Mouse (Mus musculus) spleen, postnatal 10 days (tissue): ENCODE results near the gene Znhit2.

Source experiments
- DNase-seq, 2 experiments: peaks; one replicate each; pipeline ENCODE4 v3.0.0; 2021 to 2022; ENCODE audit warnings: low spot score in 2 of 2

Gene Znhit2

DNA sequence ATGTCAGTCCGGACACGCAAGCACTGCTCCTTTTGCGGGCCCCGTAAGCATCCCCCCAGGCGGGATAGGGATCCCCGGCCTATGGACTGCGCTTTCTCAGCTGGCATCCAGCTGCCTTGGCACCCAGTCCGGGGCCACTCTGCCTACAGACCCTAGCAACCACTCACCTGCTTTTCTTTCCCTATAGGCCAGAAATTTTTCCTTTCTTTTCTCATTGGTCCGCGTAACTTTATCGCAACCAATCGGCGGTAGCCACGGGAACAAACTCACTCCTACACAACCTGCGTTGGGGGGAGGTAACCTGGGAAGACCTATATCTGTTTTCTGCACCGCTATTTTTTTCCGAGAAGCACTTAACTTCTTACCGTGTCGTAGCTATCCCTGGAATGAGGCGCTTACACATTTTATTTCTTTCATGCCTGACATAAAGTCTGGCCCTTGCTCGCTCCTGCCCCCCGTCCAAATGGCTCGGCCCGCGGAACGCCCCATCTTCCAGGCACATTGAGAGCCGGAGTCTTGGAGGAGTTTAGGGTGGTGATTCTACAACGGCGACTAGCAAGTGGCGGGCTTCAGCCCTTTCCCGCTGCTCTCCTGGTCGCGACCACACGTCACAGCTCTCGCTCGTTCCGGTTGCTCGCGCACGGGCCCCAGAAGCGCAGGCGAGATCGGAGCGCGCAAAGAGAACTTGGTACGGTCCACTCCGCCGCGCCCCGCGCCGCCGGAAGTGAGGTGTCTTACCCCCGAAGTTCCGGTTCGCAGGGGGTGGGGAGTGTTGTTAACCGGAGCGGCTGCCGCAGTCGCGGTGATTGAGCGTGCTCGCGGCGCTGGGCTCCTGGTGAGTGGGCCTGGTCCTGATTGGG, 14.5 kb upstream of the Znhit2 start, which contains the start of gene Syvn1:
Syvn1 (plus strand) TSS at position 283 of the 860 bp plus-strand sequence.
- DNase-seq: peak; percentile 89 to 93

DNA sequence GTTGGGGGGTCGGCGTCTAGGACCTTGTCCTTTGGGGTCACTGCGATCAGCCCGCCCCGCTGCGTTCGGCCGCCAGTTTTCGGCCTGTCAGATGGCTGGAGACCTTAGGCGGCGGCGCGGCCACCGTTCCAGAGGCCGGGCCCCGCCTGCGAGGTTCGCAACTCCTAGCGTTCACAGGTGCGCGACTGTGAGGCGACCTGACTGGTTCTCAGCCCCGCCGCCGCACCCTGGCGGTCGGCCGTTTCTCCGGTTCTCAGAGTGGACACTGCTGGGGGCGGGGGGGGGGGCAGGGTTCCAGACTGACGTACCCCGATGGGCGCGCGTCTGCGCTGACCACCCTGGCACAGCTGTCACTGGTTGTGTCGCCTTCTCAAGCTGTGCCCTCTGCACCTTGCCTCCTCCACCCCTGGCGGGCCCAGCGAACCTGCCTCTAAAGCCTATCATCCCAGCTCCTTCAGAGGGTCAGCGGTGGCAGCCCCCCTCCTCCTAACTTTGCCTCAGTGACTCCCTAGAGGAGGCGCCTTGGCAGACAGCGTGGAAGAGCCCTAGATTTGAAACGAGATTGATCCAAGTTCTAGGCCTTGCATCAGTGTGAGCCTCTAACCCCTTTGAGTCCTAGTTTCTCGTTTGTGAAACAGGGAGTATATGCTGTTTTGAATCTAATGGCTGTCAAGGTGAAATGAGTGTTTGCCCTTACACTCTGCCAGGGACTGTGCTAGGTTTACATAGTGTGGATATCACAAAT, 13.7 kb upstream of the Znhit2 start:
- no peak for DNase-seq

DNA sequence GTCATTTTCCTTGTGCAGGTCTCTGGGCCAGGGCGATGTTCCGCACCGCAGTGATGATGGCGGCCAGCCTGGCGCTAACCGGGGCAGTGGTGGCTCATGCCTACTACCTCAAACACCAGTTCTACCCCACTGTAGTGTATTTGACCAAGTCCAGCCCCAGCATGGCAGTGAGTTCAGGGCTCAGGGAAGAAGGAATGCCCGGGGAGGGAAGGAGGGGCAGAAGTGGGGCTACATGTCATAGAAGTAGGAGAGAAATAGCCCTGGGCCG, 13.2 kb upstream of the Znhit2 start:
- no peak for DNase-seq

DNA sequence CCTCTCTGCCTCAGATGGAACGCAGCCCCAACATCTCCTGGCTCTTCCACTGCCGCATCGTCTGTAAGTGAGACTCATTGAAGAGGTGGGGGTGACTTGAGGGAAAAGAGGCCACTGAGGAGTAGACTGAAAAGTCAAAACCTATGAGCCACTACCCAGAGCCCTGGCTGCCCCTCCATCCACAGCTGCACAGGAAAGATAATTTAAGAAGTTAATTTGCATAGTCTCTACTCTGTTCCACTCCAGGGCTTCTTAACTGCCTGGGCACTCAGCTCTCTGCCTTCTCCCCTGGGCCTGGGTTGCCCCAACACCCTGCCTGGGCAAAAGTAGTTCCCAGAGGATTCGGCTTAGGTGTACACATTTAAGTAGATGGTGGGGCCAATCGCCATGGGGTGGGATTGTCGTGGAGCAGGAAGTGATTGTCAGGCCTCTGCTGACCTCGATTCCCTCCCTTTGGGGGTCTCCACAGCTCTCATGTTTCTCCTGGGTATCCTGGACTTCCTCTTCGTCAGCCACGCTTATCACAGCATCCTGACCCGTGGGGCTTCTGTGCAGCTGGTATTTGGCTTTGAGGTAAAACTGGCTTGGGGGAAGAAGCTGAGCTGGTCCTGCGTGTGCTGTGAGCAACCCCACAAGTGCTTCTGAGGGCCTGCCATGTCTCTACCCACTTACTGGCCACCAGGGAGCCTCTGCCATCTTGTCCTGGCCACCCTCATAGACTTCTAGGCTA, 12.1 kb upstream of the Znhit2 start:
- DNase-seq: peak in 1 of 2 experiments; percentile 55

DNA sequence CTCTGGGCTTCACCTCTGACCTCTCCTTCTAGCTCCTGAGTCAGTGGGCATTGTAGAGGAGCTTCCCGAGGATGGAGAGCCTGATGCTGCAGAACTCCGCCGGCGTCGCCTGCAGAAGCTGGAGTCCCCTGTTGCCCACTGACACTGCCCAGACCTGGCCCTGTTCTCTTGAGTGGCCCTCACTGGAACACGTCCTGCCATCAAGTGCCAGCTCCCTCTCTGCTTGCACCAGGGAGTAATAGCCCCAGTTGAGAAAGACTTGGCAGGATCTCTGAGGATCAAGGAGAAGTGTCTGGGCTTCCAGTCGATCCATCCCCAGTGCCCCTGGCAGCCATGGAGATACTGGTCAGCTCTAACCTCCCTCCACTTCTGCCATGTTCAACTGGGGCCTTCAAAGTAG, 8.5 kb upstream of the Znhit2 start:
- no peak for DNase-seq

DNA sequence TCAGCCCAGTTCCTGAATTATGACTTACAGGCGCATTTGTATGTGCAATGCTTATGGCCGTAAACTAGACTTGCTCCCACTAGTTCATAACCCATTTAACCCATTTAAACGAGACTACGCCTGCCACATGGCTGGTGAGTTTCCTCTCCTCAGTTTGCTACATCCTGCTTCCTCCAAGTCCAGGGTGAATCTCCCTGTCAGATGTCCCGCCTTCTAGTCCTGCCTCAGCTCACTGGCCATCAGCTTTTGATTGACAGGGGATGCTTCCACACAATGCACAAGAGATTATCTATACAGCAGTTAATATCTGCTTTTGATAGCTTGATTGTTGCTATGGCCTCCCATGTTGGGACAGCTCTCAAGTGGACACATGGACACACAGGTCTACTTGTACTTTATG, 6.7 kb upstream of the Znhit2 start:
- DNase-seq: no peak

DNA sequence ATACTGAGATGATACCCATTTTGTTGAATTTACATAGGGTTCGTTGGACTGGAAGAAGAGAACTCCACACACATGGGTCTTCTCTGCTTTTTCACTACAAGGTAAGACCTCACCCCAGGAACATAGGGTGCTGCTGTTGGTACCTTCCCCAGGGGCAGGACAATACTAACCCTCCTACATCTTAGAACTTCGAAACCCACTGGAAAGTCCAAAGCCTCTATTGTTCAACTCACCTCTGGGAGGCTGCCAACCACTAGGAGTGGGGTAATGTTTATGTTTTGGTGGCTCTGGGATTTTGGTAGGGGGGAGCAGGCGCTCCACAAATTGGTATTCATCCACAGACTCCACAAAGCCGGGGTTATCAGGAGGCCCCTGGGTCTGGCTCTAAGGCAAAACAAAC, 4.3 kb upstream of the Znhit2 start:
- DNase-seq: no peak

DNA sequence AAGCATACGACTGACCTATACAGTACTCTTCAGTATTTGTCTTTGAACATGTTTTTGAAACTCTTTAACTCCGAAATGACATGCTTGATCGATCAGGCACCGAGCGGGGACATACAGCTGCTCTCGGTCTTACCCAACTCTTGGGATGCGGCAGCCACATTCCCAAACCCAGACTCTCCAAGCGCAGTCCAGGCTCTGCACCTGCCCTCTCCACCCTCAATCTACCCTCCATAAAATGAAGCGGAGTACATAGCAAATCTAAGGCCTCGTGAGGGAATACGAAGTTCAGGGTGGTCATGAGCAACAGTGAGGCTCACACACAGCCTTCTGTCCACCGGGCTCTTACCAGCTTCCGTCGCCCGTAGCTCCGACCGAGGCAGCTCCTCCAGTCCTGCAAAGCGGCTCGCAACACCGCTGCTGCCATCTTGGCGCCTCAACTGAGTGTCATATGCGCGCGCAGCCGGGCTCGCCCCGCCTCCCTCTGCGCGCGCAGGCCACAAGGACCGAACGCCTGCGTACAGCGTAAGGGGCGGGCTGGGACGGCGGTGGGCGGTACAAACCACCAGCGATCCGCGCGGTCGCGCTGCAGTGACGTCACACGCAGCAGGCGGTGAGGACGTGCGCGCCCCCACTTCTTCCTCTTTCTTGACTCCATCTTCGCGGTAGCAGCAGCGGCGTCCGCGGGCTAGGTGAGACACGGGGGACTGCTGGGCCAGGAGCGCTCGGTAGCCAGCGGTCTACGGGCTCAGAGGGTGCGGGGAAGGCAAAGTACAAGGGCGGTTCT, 3.5 kb upstream of the Znhit2 start, which contains the start of the genes Mrpl49 and Fau:
Mrpl49 (minus strand) TSS at position 473 of the 784 bp plus-strand sequence.
Fau (plus strand) TSS at position 532 of the 784 bp plus-strand sequence.
- peak; percentile 98 to 100 for DNase-seq

DNA sequence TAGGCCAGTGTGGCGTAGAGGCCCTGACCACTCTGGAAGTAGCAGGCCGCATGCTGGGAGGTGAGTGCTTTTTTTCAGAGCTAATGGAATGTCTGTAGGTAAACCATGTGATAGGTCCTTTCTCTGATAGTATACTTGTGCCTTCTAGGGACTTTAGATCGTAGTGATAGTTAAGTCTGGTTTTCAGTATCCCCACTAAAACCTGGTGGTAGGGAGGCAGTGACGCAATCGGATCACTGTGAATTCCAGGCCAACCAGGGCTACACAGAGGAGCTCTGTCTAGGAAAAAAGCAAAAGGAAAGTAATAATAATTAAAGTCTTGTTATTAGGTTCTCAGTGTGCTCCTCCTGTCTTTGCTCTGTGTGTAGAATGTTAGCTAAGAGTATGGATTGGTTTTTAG, 2.5 kb upstream of the Znhit2 start:
- DNase-seq: no peak

DNA sequence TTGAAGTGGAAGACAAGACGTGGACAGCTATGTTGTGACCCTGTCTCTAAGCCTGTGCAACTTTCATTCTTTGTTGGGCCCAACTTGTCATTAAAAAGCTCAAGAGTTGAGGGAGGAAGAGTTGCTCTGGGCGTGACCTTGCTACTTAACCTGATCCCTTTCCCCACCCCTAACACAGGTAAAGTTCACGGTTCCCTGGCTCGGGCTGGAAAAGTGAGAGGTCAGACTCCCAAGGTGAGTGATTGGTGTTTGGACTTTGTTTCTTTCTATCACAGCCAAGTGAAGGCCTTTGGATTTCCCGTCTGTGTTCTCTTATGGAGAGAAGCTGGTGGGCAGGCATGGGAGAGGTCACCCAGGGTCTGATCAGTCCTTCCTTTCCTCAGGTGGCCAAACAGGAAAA, 2.0 kb upstream of the Znhit2 start:
- DNase-seq: no peak

DNA sequence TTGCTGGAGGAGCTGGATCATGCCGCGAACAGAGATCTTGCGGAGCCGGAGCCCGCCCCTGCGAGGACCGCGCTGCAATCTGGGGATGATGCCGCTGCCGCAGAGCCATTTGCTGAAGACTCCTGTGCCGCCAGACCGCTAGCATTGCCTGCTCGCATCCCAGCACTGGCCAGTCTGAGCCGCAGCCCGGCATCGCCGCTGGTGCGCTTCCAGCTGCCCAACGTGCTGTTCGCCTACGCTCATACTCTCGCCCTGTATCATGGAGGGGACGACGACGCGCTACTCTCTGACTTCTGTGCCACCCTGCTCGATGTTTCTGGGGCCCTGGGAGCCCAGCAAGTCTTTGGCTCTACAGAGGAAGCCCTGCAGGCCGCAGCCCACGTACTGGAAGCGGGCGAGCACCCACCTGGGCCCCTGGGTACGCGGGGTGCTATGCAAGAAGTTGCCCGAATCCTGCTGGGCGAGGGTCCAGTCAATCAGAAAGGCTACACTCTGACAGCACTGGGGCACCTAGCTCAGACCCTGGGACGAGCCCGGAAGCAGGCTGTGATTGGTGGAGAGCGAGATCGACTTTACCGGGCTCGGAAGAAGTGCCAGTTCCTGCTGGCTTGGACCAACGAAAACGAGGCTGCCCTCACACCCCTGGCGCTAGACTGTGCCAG, 780 bp downstream of the Znhit2 start:
- peak; percentile 51 to 71 for DNase-seq

DNA sequence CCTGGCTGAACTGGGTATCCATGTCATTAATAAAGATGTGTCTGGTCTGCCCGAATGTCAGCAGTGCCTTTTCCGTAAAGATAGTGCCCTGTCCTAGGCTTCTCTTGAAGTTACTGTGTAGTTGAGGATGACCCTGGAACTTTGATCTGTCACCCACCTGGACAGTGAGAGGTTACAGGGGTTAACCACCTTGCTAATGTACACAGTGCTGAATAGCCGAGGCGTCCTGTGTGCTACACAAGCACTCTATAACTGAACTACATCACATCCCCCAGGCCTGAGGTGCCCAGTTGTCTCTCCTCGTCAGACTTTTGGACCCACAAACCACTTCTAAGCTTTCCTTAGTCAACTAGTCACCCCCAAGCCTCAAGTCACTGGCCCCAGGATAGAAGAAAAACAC, 1.4 kb downstream of the Znhit2 start:
- DNase-seq: no peak

DNA sequence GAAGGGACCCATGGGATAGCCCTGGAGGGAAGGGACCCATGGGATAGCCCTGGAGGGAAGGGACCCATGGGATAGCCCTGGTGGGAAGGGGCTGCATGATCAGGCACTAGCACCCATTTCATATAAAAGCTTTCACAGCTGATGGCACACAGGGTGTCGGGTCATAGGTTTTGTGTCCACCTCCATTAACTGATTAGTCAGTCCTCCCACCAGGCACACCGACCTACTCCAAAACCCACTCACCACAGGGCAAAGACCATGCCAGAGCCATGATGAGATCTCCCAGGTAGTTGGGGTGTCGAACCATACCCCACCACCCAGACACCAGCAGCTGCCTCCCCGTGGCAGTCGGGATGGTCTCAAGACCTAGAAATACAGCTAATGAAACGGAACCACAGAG, 2.1 kb downstream of the Znhit2 start:
- no peak for DNase-seq

DNA sequence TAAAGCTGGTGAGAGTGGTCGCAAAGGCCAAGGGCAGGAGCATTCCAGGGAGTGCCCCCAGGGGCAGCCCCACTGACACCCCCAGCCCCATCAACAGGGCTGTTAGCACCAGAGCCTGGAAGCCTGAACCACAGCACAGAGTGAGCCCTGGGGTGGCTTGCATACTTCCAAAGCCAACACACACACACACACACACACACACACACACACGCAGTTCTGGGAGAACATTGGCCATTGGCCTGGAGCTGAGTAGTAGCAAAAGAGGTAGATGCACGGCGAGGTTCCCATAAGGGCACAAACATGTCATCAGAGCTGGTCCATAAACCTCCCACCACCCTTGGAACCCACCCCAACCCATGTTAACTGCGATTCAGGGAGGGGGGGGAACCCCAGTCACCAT, 5.6 kb downstream of the Znhit2 start:
- DNase-seq: no peak

DNA sequence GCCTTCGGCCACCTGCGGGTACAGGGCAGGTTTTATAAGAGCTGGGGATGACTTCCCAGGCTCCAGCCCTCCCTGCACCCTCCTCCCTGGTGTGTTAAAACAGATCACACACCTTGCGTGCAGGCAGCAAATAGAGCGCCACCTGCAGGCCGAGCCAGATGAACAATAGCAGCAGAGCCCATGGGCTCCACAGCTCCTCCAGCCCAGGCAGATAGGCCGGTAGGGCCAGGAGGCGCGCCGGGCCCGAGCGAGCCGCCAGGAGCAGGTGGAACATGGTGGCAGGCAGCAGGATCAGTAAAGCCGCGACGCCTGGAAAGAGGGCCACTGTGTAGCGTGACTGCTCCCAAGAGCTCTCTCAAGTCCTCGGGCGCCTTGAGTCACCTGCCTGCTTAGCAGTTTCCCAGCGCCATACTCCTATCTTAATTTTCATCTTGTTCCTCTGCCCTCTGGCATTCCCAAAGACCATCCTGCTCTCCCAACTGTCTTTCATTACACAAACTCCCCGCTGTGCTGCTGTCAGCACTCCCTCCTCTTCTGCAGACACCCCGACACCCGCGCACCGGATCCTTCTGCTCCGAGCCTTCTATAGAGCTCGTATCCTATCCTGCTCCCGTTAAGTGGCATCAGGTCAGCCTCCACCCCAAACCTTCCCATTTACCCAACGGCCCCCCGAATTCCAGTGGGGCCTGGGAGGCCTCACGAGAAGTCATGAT, 6.2 kb downstream of the Znhit2 start:
- peak; percentile 84 to 94 for DNase-seq

DNA sequence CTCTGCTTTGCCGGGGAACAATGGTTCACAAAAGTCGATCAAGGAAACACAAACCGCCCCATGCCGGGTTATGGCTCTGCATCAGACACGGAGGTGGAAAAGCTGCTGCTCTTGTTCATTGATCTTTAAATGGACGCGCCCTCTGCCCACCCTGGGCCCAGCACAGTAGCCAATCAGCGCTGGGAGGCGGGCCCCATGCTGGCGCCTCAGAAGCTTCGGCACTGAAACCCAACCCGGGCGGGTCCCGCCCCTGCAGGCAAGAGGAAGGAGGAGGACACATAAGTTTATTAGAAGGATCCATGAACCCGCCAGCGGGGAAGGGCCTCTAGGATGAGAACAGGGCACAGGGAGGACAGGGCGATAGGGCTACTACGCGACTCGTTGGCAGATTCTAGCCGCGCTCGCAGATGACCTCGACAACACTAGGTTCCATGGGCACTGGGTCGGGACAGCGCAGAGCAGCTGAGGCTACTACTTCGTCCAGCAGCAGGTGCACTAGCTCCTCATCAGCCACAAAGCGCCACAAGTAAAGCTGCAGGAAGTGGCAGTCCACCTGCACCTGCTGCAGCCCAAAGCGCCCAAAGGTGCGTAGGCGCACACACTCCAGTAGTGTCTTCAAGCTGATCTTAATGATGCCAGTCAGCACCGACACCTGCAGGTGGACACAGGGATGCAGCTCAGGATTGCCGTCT, 6.9 kb downstream of the Znhit2 start, which contains the start of gene Tm7sf2:
Tm7sf2 (minus strand) TSS at position 650 of the 692 bp plus-strand sequence.
- DNase-seq: peak; percentile 79 to 90

DNA sequence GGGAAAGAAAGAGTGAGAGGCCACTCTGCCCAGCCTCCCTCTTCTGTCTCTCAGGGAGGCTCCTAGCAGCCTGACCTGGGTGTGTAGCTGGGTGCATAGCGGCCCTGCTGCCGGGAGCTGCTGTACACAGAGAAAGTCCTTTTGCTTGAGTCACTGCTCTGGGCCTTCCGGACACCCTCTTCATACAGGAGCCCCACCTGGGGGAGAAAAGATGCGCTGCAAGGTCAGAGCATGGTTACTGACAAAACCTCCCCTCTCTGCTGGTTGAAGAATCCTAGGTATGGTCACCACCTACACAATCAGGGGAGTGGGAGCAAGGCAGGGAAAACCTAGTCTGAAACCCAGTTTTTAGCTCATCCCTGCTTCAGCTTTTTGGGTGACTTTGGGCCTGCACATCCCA, 8.0 kb downstream of the Znhit2 start:
- peak in 1 of 2 experiments; percentile 67 for DNase-seq

DNA sequence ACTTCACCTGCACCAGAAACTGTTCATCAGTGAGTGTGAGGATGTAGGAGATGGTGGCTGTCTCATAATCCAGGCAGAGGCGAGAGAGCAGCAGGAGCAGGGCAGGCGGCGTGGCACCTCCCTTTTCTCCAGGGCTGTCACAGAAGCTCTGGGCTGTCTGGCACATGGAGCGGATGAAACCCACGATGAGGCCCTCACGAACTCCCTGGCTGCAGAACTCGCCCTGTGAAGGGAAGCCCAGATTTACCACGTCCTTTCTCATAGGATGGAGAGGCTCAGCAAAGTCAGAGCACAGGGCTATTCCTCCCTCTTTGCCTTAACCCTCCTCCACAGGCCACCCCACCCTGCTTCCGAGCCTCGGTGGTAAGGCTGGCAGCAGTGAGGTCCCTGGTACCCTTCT, 8.9 kb downstream of the Znhit2 start:
- no peak for DNase-seq

DNA sequence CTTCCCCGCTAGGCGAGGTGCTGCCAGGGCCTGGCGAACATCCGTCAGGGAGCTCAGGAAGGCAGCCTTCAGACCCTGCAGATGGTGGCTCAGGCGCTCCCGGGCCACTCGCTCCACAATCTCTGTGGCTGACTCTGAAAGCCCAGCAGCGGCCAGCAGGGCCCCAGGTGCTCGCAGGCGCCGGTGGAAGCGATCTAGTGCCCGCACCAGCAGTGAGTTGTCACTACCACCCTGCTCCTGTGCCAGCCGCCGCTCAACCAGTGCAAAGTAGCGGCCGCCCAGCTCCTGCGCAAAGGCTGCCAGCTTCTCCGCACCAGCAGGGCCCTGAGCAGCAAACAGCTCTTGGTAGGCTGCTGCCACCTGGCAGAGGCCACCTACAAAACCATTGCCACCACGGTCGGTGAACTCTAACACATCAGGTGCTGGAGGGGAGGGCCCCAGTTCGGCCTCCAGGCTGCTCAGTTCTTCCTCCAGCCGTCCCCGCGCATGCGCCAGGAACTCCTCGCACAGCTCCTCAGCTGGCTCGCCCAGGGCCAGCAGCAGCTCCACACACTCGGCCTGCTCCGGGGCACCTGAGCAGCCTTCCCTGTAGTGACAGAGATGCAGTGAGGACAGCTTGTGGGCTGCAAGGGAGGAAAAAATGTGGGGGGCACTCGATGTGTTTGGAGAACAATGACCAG, 9.7 kb downstream of the Znhit2 start:
- DNase-seq: no peak
